Mouse (Mus musculus) MEL (cell line): ENCODE data around the gene Gpr18. TPM values are rescaled to one million over a fixed set of nuclear protein-coding genes. Genes with fewer than 3 reads are reported as not detected.

Source experiments
- DNase-seq: peaks from one replicate; pipeline ENCODE4 v3.0.0; 2011; ENCODE audit warnings: low read depth, low spot score
- H3K27ac ChIP-seq: 2 replicates; pipeline ENCODE4 v1.5.1; 2012; ENCODE audit warnings: low read depth, mild to moderate bottlenecking, control low read depth, low read length, moderate library complexity; ENCODE audit not compliant: control insufficient read depth
- H3K27me3 ChIP-seq, 2 experiments: fragments of 150-350 bp in 1 of 2; sonication (generic) in 1 of 2; 2 replicates each; pipeline ENCODE4 v1.6.1; 2012; ENCODE audit warnings: low read length in 2 of 2, mild to moderate bottlenecking in 2 of 2, improper control_type of control experiment in 1 of 2, moderate library complexity in 1 of 2; ENCODE audit not compliant: insufficient read depth in 2 of 2, control insufficient read depth in 1 of 2
- H3K36me3 ChIP-seq, 2 experiments: 2 replicates each; pipeline ENCODE4 v1.6.1; 2012 to 2014; ENCODE audit warnings: low read length in 2 of 2, improper control_type of control experiment in 1 of 2, inconsistent platforms in 1 of 2, mild to moderate bottlenecking in 1 of 2; ENCODE audit not compliant: insufficient read depth in 2 of 2, control insufficient read depth in 1 of 2
- H3K4me1 ChIP-seq, 2 experiments: fragments of 150-350 bp in 1 of 2; sonication (generic) in 1 of 2; 2 replicates each; pipeline ENCODE4 v1.6.1; 2012; ENCODE audit warnings: low read length in 2 of 2, improper control_type of control experiment in 1 of 2, mild to moderate bottlenecking in 1 of 2; ENCODE audit not compliant: insufficient read depth in 2 of 2, control insufficient read depth in 1 of 2
- H3K4me3 ChIP-seq, 2 experiments: fragments of 150-350 bp in 1 of 2; sonication (generic) in 1 of 2; 2 replicates each; pipeline ENCODE4 v1.5.1; 2012; ENCODE audit warnings: low read depth in 2 of 2, low read length in 2 of 2, mild to moderate bottlenecking in 2 of 2, moderate library complexity in 2 of 2, control low read depth in 1 of 2, improper control_type of control experiment in 1 of 2; ENCODE audit not compliant: control insufficient read depth in 1 of 2, insufficient read depth in 1 of 2
- H3K79me2 ChIP-seq: 2 replicates; pipeline ENCODE4 v1.6.1; 2012; ENCODE audit warnings: mild to moderate bottlenecking, low read length, moderate library complexity; ENCODE audit not compliant: control insufficient read depth, poor library complexity, insufficient read depth
- H3K9ac ChIP-seq: 2 replicates; pipeline ENCODE4 v1.6.1; 2012; ENCODE audit warnings: low read depth, mild to moderate bottlenecking, control low read depth, low read length, moderate library complexity; ENCODE audit not compliant: control insufficient read depth, poor library complexity, severe bottlenecking
- H3K9me3 ChIP-seq: fragments of 150-350 bp; sonication (generic); replicated peaks from 2 replicates; pipeline ENCODE4 v1.6.1; 2012; ENCODE audit warnings: mild to moderate bottlenecking, low read length, improper control_type of control experiment, moderate library complexity; ENCODE audit not compliant: insufficient read depth
- BHLHE40 ChIP-seq: IDR thresholded peaks from 2 replicates; pipeline ENCODE4 v1.6.1; 2012; ENCODE audit warnings: low read depth, mild to moderate bottlenecking, inconsistent platforms, low read length, improper control_type of control experiment, borderline replicate concordance
- CHD1 ChIP-seq: IDR thresholded peaks from 2 replicates; pipeline ENCODE4 v1.6.1; 2012; ENCODE audit warnings: low read depth, mild to moderate bottlenecking, inconsistent platforms, low read length, improper control_type of control experiment
- CTCF ChIP-seq, 3 experiments: IDR thresholded peaks in 2 of 3; conservative IDR thresholded peaks in 1 of 3; 2 replicates each; pipeline ENCODE4 v1.5.1; 2011 to 2012; ENCODE audit warnings: low read length in 3 of 3, low read depth in 2 of 3, mild to moderate bottlenecking in 2 of 3, improper control_type of control experiment in 1 of 3, inconsistent platforms in 1 of 3, mixed read lengths in 1 of 3, moderate library complexity in 1 of 3; ENCODE audit not compliant: control insufficient read depth in 1 of 3, insufficient read depth in 1 of 3, poor library complexity in 1 of 3, severe bottlenecking in 1 of 3
- E2F4 ChIP-seq: IDR thresholded peaks from 2 replicates; pipeline ENCODE4 v1.6.1; 2011; ENCODE audit warnings: low read depth, low read length, improper control_type of control experiment, borderline replicate concordance
- GABPA ChIP-seq: IDR thresholded peaks from 2 replicates; pipeline ENCODE4 v1.6.1; 2012; ENCODE audit warnings: low read depth, mild to moderate bottlenecking, inconsistent platforms, low read length, improper control_type of control experiment, moderate library complexity
- JUND ChIP-seq: IDR thresholded peaks from 2 replicates; pipeline ENCODE4 v1.6.1; 2011; ENCODE audit warnings: low read depth, mild to moderate bottlenecking, improper control_type of control experiment, low read length
- MAZ ChIP-seq: IDR thresholded peaks from 2 replicates; pipeline ENCODE4 v1.6.1; 2012; ENCODE audit warnings: low read depth, mild to moderate bottlenecking, inconsistent platforms, low read length, improper control_type of control experiment
- MEF2A ChIP-seq: IDR thresholded peaks from 2 replicates; pipeline ENCODE4 v1.6.1; 2014; ENCODE audit warnings: low read depth, mild to moderate bottlenecking, inconsistent platforms, low read length, improper control_type of control experiment; ENCODE audit not compliant: poor library complexity, insufficient replicate concordance, severe bottlenecking; ENCODE audit errors: extremely low read depth
- MXI1 ChIP-seq: IDR thresholded peaks from 2 replicates; pipeline ENCODE4 v1.6.1; 2011; ENCODE audit warnings: mild to moderate bottlenecking, low read depth, low read length, improper control_type of control experiment
- MYB ChIP-seq: IDR thresholded peaks from 2 replicates; pipeline ENCODE4 v1.6.1; 2011; ENCODE audit warnings: mild to moderate bottlenecking, low read depth, low read length, improper control_type of control experiment
- NRF1 ChIP-seq: IDR thresholded peaks from 2 replicates; pipeline ENCODE4 v1.6.1; 2014; ENCODE audit warnings: low read depth, mild to moderate bottlenecking, inconsistent platforms, low read length, improper control_type of control experiment, moderate library complexity; ENCODE audit not compliant: poor library complexity, insufficient read depth, severe bottlenecking
- RCOR1 ChIP-seq: IDR thresholded peaks from 2 replicates; pipeline ENCODE4 v1.6.1; 2012; ENCODE audit warnings: low read depth, mild to moderate bottlenecking, inconsistent platforms, low read length, improper control_type of control experiment
- TBP ChIP-seq: IDR thresholded peaks from 2 replicates; pipeline ENCODE4 v1.8.0; 2011; ENCODE audit warnings: low read depth, low read length, improper control_type of control experiment
- UBTF ChIP-seq: IDR thresholded peaks from 2 replicates; pipeline ENCODE4 v1.6.1; 2012; ENCODE audit warnings: low read depth, mild to moderate bottlenecking, inconsistent platforms, low read length, improper control_type of control experiment, moderate library complexity, borderline replicate concordance; ENCODE audit not compliant: insufficient read depth
- ZC3H11A ChIP-seq: IDR thresholded peaks from 2 replicates; pipeline ENCODE4 v1.6.1; 2012; ENCODE audit warnings: low read depth, mild to moderate bottlenecking, inconsistent platforms, low read length, improper control_type of control experiment
- ZKSCAN1 ChIP-seq: IDR thresholded peaks from 2 replicates; pipeline ENCODE4 v1.6.1; 2012; ENCODE audit warnings: low read depth, mild to moderate bottlenecking, inconsistent platforms, low read length, improper control_type of control experiment, moderate library complexity
- ZNF384 ChIP-seq: IDR thresholded peaks from 2 replicates; pipeline ENCODE4 v1.6.1; 2012; ENCODE audit warnings: low read depth, mild to moderate bottlenecking, inconsistent platforms, low read length, improper control_type of control experiment
- polyA plus RNA-seq, 2 experiments: library from polyadenylated mRNA; stranded (reverse) in 1 of 2; unstranded in 1 of 2; fragments of >175 nt in 1 of 2; fragments of >200 nt in 1 of 2; gene quantifications; 2 replicates each; pipeline versions ENCODE4 v1.2.1 to v1.2.4; 2012; ENCODE audit warnings: low replicate concordance in 2 of 2, low read depth in 1 of 2; ENCODE audit not compliant: insufficient read length in 2 of 2, insufficient read depth in 1 of 2, missing spikeins in 1 of 2
- total RNA-seq: library from RNA; depleted of rRNA; stranded (reverse); fragments of 300-350 nt; gene quantifications from 2 replicates; pipeline ENCODE4 v1.2.3, GENCODE M21; 2012

Gene Gpr18
- total and polyA plus RNA-seq, 3 experiments, result 0.06 to 0.15 TPM; not detected in 1

DNA sequence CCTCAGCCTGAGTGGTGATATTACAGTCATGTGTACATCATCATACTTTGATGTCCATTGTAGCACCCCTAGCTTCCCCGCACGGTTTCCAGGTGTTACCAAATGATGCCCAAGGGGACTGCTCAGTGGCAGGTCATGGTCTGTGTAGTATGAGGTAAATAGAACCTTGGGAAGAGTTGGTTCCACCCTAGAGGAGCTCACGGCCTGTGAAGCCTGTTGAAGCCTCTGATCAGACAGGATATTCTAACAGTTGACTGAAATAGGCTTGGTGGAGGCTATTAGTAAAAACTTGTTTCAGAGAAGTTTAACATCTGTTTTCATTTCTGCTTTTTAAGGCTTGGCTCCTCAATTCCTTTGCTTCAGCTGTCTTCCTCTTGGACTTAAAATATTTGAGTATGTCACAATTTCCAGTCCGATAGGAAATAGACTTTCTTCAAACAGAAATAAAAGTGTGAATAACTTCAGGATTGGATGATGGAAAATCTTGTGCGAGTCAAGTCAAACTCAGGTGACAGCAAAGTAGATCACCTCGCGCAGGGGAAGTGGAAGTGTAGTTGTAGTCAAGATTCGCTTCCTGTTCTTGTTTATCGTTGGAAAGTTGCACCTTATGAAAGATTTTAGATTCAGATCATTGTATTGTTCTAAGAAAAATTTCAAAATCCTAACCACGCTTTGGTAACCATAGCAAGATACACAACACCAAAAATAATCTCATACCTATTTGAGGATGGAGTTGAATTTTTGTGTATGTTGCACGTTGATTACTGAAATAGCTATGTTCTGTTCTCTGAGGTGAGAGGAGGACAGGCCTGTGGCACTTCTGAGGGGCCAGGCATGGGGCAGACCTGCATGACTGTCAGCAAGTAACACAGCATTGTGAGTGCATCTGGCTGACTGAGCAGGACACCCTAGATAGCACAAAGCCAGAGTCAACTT is 22.9 kb upstream of the Gpr18 start:
- H3K9ac ChIP-seq, result no peak overlapping the region
- no peaks in the 10 kb centered on the region for H3K79me2 ChIP-seq
- no peaks in the 10 kb centered on the region for H3K27me3 ChIP-seq
- H3K4me3 ChIP-seq, result no peak overlapping the region
- DNase-seq, result no peak
- H3K36me3 ChIP-seq, result no peaks in the 10 kb centered on the region; a peak in 1 of 4 replicates
- no peak for TF ChIP-seq CHD1
- TF ChIP-seq TBP, result no peak
- TF ChIP-seq NRF1, result no peak
- TF ChIP-seq MYB, result no peak
- no peak for TF ChIP-seq JUND
- no peak for TF ChIP-seq MAZ
- TF ChIP-seq MEF2A, result no peak
- no peak overlapping the region for H3K27ac ChIP-seq
- no peaks in the 10 kb centered on the region; the same call in 1 of the 2 replicates for H3K9me3 ChIP-seq
- no peaks in the 10 kb centered on the region for H3K4me1 ChIP-seq

DNA sequence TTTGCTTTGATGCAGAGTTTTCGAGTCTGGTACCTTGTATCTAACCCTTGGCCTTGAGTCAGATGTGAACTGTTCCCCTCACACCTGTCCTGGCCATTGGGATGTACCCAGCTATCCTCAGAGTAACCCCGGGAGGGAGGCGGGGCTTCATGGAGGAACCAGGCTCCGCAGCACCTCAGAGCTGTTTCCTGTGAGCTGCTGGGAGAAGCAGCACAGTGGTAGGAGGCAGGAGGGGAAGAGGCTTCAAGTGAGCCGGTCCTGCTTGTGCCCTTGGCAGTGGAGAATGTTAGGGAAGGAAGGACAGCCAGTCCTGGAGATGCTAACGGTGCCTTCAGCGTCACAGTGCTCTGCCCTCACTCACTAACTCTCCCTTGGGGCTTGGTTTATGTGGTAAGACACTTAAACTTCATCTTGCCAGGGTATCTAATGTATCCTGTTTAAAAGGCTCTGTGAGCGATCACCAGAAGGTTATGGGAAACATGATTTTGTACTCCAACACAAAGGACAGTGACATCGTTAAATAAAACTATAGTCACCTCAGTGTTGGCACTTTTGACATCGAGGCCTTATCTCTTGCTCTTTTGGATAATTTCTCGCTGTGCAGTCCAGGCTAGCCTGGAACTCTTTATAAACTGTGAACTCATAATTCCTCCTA is 22.1 kb upstream of the Gpr18 start:
- Histone ChIP-seq H3K27ac (no peak overlapping the region), H3K4me3 (no peak overlapping the region), H3K4me1 (no peaks in the 10 kb centered on the region)

More for the DNA sequence above, 22.1 kb upstream of the Gpr18 start:
- Histone ChIP-seq H3K27me3 (no peaks in the 10 kb centered on the region), H3K9ac (no peak overlapping the region), H3K79me2 (no peaks in the 10 kb centered on the region), H3K36me3 (no peaks in the 10 kb centered on the region; a peak in 1 of 4 replicates), H3K9me3 (no peaks in the 10 kb centered on the region)
- no peak for DNase-seq
- TF ChIP-seq RCOR1, result no peak
- TF ChIP-seq ZC3H11A, result no peak
- no peak for TF ChIP-seq MXI1
- TF ChIP-seq JUND, result no peak
- TF ChIP-seq CTCF (IDR thresholded peaks at IDR 0.05 in 2 of 3, conservative IDR thresholded peaks at IDR 0.05 in 1 of 3; ENCODE audit: control insufficient read depth in 1 of 3, insufficient read depth in 1 of 3, low read depth in 2 of 3, low read length in 3 of 3, poor library complexity in 1 of 3, severe bottlenecking in 1 of 3), result no peak
- TF ChIP-seq GABPA, result no peak
- no peak for TF ChIP-seq E2F4
- no peak for TF ChIP-seq ZKSCAN1
- TF ChIP-seq BHLHE40, result no peak
- TF ChIP-seq UBTF, result no peak
- no peak for TF ChIP-seq ZNF384
- TF ChIP-seq MAZ, result no peak
